Mouse (Mus musculus): ENCODE measurements at regions not wholly inside any gene's neighbourhood (a gene's known extent, or its start where the extent isn't known, plus 50 kb on each side); places are given as distances from the start of the nearest gene placed in this dataset.

DNA sequence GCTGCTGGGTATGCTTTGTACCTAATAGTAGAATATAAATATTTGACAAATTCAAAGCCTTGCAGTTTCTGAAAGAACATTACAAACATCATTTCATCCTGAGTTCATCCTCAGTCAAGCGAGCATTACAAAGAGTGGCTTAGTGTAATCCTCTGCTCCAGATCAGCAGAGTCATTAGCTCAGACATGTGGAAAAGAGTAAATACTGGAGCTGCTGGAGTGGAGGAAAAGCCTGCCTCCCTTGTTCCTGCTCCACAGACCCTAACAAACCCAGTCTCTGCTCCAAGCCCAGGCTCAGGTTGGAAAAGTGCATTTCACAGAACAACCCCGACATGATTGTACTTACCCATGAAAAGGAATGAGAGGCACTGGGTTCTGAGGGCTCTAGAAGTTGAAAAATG lies 955.2 kb upstream of the Got2 start:
- H3K4me1 ChIP-seq (ENCODE audit: control insufficient read depth, insufficient read depth, insufficient read length, low read length) = no peaks in the 10 kb centered on the region
- WGBS = 78% methylated on average over 2 of the region's 2 CpGs
- TF ChIP-seq POLR2A (IDR thresholded peaks at IDR 0.05; ENCODE audit: low read depth, low read length) (no peak), CTCF (IDR thresholded peaks at IDR 0.05; ENCODE audit: extremely low read depth, insufficient read length, insufficient replicate concordance, low read depth, low read length) (no peak)
- H3K27ac ChIP-seq (ENCODE audit: insufficient read depth, low read depth, low read length) = no peak overlapping the region
- no peak overlapping the region for H3K4me3 ChIP-seq (ENCODE audit: low read depth, low read length)
- H3K36me3 ChIP-seq (ENCODE audit: control insufficient read depth, insufficient read depth, low read length) = no peaks in the 10 kb centered on the region
- no peaks in the 10 kb centered on the region for H3K27me3 ChIP-seq (ENCODE audit: control insufficient read depth, insufficient read depth, low read length)

DNA sequence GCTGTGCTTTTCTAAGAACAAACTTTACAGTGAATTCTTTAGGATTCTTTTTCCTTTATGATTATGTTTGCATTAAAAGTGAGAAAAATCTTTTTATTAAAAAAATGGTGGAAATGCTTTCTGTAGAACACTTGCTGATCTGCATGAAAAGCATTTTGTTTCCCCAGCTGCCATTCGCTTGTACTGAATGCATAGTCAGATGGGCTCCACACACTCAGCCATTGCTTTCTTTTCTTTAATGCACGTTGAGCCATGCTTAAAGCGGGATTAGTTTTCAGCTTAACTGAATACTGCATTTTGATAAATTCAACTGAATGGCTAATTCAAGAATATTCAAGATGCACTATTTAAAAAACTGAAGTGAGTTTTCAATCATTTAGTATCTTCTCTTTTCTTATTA lies 947.2 kb upstream of the Got2 start:
- Histone ChIP-seq H3K4me1 (ENCODE audit: control insufficient read depth, insufficient read depth, insufficient read length, low read length) (no peaks in the 10 kb centered on the region), H3K27ac (ENCODE audit: insufficient read depth, low read depth, low read length) (no peak overlapping the region), H3K4me3 (ENCODE audit: low read depth, low read length) (no peak overlapping the region), H3K27me3 (ENCODE audit: control insufficient read depth, insufficient read depth, low read length) (no peaks in the 10 kb centered on the region), H3K36me3 (ENCODE audit: control insufficient read depth, insufficient read depth, low read length) (no peaks in the 10 kb centered on the region)
- TF ChIP-seq POLR2A (IDR thresholded peaks at IDR 0.05; ENCODE audit: low read depth, low read length) = no peak
- WGBS = 87% methylated on average over 3 of the region's 3 CpGs

DNA sequence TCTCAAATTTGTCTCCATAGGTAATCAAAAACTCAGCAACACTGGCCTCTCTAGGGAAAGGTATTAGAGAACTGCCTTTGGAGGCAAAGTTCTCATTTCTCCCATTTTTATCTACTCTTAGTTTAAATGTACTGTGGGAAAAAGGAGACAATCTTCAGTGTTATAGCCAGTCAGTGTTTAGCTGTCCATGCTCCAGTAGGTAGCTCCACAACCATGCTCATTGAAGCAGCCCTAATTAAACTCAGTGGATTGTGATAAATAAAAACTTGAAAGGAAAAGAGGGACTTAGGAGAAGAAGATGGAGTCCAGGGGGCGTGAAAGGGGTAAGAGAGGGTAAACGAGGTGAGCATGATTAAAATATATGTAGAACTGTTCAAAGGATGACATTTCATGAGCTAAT lies 946.3 kb upstream of the Got2 start:
- H3K27me3 ChIP-seq (ENCODE audit: control insufficient read depth, insufficient read depth, low read length) = no peaks in the 10 kb centered on the region
- H3K27ac ChIP-seq (ENCODE audit: insufficient read depth, low read depth, low read length) = no peak overlapping the region
- 71% methylated on average over 2 of the region's 2 CpGs for WGBS
- no peaks in the 10 kb centered on the region for H3K4me1 ChIP-seq (ENCODE audit: control insufficient read depth, insufficient read depth, insufficient read length, low read length)
- no peak overlapping the region for H3K4me3 ChIP-seq (ENCODE audit: low read depth, low read length)
- no peaks in the 10 kb centered on the region for H3K36me3 ChIP-seq (ENCODE audit: control insufficient read depth, insufficient read depth, low read length)
- TF ChIP-seq POLR2A (IDR thresholded peaks at IDR 0.05; ENCODE audit: low read depth, low read length) = no peak
- TF ChIP-seq CTCF (IDR thresholded peaks at IDR 0.05; ENCODE audit: extremely low read depth, insufficient read length, insufficient replicate concordance, low read depth, low read length) = no peak

DNA sequence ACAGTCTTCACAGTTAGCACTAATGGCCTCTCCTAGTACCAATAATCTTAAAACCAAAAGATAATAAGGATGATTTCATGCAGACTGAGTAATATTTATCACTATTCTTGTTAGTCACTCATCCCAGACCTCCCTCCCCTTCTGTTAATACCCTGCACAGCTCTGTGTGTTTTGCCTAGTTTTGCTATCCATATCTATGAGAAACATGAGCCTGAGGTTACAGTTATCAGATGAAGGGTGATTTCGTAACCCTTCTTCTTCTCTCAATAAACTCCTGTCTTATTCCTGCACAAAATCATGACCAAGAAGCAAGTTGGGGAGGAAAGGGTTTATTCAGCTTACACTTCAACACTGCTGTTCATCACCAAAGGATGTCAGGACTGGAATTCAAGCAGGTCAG lies 940.9 kb upstream of the Got2 start:
- no peak for TF ChIP-seq CTCF (IDR thresholded peaks at IDR 0.05; ENCODE audit: extremely low read depth, insufficient read length, insufficient replicate concordance, low read depth, low read length)
- TF ChIP-seq POLR2A (IDR thresholded peaks at IDR 0.05; ENCODE audit: low read depth, low read length) = no peak
- H3K27ac ChIP-seq (ENCODE audit: insufficient read depth, low read depth, low read length) = no peak overlapping the region

DNA sequence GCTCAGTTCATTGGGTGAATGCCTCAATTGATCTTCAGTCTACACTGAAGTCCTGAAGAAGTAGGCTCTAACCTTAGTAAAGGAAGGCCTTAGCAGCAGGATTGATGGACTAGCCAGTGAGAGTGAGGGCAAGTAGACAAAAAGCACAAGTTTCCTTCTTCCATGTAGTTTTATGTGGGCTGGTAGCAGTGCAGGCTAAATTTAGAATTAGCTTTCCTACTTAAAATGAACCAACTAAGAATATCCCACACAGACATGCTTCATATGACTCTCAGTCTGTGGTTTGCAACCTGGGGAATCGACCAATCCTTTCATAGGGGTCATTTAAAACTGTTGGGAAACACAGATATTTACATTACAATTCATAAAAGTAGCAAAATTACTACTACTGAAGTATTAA lies 922.2 kb upstream of the Got2 start:
- WGBS = 71% methylated on average over 1 of the region's 1 CpGs
- no peak for TF ChIP-seq CTCF (IDR thresholded peaks at IDR 0.05; ENCODE audit: extremely low read depth, insufficient read length, insufficient replicate concordance, low read depth, low read length)
- TF ChIP-seq POLR2A (IDR thresholded peaks at IDR 0.05; ENCODE audit: low read depth, low read length) = no peak
- Histone ChIP-seq H3K27me3 (ENCODE audit: control insufficient read depth, insufficient read depth, low read length) (no peaks in the 10 kb centered on the region), H3K36me3 (ENCODE audit: control insufficient read depth, insufficient read depth, low read length) (no peaks in the 10 kb centered on the region), H3K27ac (ENCODE audit: insufficient read depth, low read depth, low read length) (no peak overlapping the region), H3K4me3 (ENCODE audit: low read depth, low read length) (no peak overlapping the region), H3K4me1 (ENCODE audit: control insufficient read depth, insufficient read depth, insufficient read length, low read length) (no peaks in the 10 kb centered on the region)

More for the DNA sequence above, 940.9 kb upstream of the Got2 start:
- Histone ChIP-seq H3K4me3 (ENCODE audit: low read depth, low read length) (no peak overlapping the region), H3K4me1 (ENCODE audit: control insufficient read depth, insufficient read depth, insufficient read length, low read length) (no peaks in the 10 kb centered on the region), H3K36me3 (ENCODE audit: control insufficient read depth, insufficient read depth, low read length) (no peaks in the 10 kb centered on the region), H3K27me3 (ENCODE audit: control insufficient read depth, insufficient read depth, low read length) (no peaks in the 10 kb centered on the region)
- WGBS = 95% methylated on average over 1 of the region's 1 CpGs
